Comparison of ENCODE assay signal across 10 mouse cellular contexts in genomic region chr4:106776998-106777397, GRCm38 (mm10). TPM values are rescaled to one million over a fixed set of nuclear protein-coding genes. Genes with fewer than 3 reads are reported as not detected.
DNase-seq lines count a peak whose midpoint lies in the region; ATAC-seq lines count a peak whose summit lies in the region.
"Had no signal": no experiment of that assay in that cellular context is flagged by ENCODE, and none has a peak within 500 bp of the region (broad histone marks: within the 10 kb centered on the region; RNA-seq: fewer than 3 reads in every experiment).

No protein-coding gene starts in this region.

- 0 out of 2 replicates have a peak, but pooled peaks cover 10% of the 10 kb centered on the region for H3K27me3 ChIP-seq in hindbrain, embryonic 10.5 days (ENCODE audit: insufficient read depth, poor library complexity, severe bottlenecking)
- no peaks in the 10 kb centered on the region for H3K27me3 ChIP-seq in liver, embryonic 12.5 days (replicated peaks)
- H3K27me3 ChIP-seq: megakaryocyte, embryonic 14.5 days had no signal

- DNase-seq in cerebellum, adult 11-12 months = peak; percentile 26
- no peak for DNase-seq in cerebellum, postnatal 36 days
- peak; percentile 67 for DNase-seq in hindbrain, embryonic 10.5 days (ENCODE audit: low spot score)
- DNase-seq in left cerebral cortex, postnatal 4 days = peak; percentile 57
- DNase-seq in right cerebral cortex, postnatal 14 days = peak; percentile 65
- no peak for DNase-seq in kidney, postnatal 10 days
- DNase-seq in ovary, postnatal 36 days (ENCODE audit: low spot score) = no peak

- no peak overlapping the region for H3K4me2 ChIP-seq in liver, embryonic 12.5 days

- WGBS in hindbrain, embryonic 10.5 days = 29% methylated on average over 3 of the region's 3 CpGs
- WGBS in liver, embryonic 12.5 days (ENCODE audit: insufficient replicate concordance) = 49% methylated on average over 3 of the region's 3 CpGs

- H3K36me3 ChIP-seq in hindbrain, embryonic 10.5 days = no peaks in the 10 kb centered on the region
- no peaks in the 10 kb centered on the region for H3K36me3 ChIP-seq in liver, embryonic 12.5 days

- no peak for ATAC-seq in liver, embryonic 12.5 days

- peak overlapping the region; percentile 53; the same call in 1 of the 2 replicates for H3K27ac ChIP-seq in hindbrain, embryonic 10.5 days
- H3K27ac ChIP-seq in liver, embryonic 12.5 days = no peak overlapping the region

- peaks cover 55% of the 10 kb centered on the region for H3K4me1 ChIP-seq in hindbrain, embryonic 10.5 days (replicated peaks)
- H3K4me1 ChIP-seq in liver, embryonic 12.5 days = peaks cover 13% of the 10 kb centered on the region

- intact Hi-C loops in left cerebral cortex, postnatal 4 days (cut with DNase I) = no loop called here

- no peak overlapping the region for H3K9ac ChIP-seq in liver, embryonic 12.5 days

- no peak overlapping the region for H3K4me3 ChIP-seq in hindbrain, embryonic 10.5 days
- no peak overlapping the region for H3K4me3 ChIP-seq in liver, embryonic 12.5 days
- H3K4me3 ChIP-seq: megakaryocyte, embryonic 14.5 days had no signal

- H3K9me3 ChIP-seq in hindbrain, embryonic 10.5 days = no peaks in the 10 kb centered on the region
- H3K9me3 ChIP-seq in liver, embryonic 12.5 days (replicated peaks) = no peaks in the 10 kb centered on the region

RNA-seq across cellular contexts. Expression of gene Acot11, which starts 27.8 kb away (rescaled TPM):
- polyA plus RNA-seq in hindbrain, embryonic 10.5 days (2016; fragmentation: Nextera tagmentation; extraction: Ambion mirVana) = 1.8 and 2.2 TPM in 2 replicates
- total RNA-seq in left cerebral cortex, postnatal 4 days (2021) = 1 to 10 TPM; 3.7 to 3.8 TPM
- 7.5 and 7.6 TPM in 2 replicates for polyA plus RNA-seq in liver, embryonic 12.5 days (2016; fragmentation: Nextera tagmentation; extraction: Ambion mirVana)

RNA-seq across cellular contexts. Expression of gene Fam151a, which starts 43.3 kb away (rescaled TPM):
- polyA plus RNA-seq in hindbrain, embryonic 10.5 days (2016; fragmentation: Nextera tagmentation; extraction: Ambion mirVana) = not detected in 2 replicates
- total RNA-seq in left cerebral cortex, postnatal 4 days (2021) = not detected
- polyA plus RNA-seq in liver, embryonic 12.5 days (2016; fragmentation: Nextera tagmentation; extraction: Ambion mirVana) = not detected in 2 replicates
- polyA plus RNA-seq: heart, postnatal 0 days had no signal

RNA-seq across cellular contexts. Expression of gene Mroh7, which starts 46.3 kb away (rescaled TPM):
- not detected in 2 replicates for polyA plus RNA-seq in hindbrain, embryonic 10.5 days (2016; fragmentation: Nextera tagmentation; extraction: Ambion mirVana)
- 1 to 10 TPM; 1.3 to 1.6 TPM for total RNA-seq in left cerebral cortex, postnatal 4 days (2021)
- polyA plus RNA-seq in liver, embryonic 12.5 days (2016; fragmentation: Nextera tagmentation; extraction: Ambion mirVana) = 0.10 and 0.15 TPM in 2 replicates

Comparison
In these comparisons a context has a peak if more than half of its experiments do, and no peak if none do; other contexts are left out.
1. DNase-seq: peak in cerebellum, adult 11-12 months (single experiment), hindbrain, embryonic 10.5 days (single experiment), left cerebral cortex, postnatal 4 days (single experiment) and right cerebral cortex, postnatal 14 days (single experiment); none in cerebellum, postnatal 36 days (0 of 2), kidney, postnatal 10 days (single experiment) and ovary, postnatal 36 days (single experiment).